Mouse (Mus musculus) heart, postnatal 0 days (tissue): ENCODE measurements around the gene Spsb1.

ENCODE experiments used
- CTCF ChIP-seq: IDR thresholded peaks from 2 replicates; pipeline ENCODE4 v1.5.1; 2016; ENCODE audit warnings: antibody characterized with exemption, control low read depth, low read depth
- EP300 ChIP-seq: IDR thresholded peaks from 2 replicates; pipeline ENCODE4 v1.6.1; 2016; ENCODE audit warnings: antibody characterized with exemption, low read depth

DNA sequence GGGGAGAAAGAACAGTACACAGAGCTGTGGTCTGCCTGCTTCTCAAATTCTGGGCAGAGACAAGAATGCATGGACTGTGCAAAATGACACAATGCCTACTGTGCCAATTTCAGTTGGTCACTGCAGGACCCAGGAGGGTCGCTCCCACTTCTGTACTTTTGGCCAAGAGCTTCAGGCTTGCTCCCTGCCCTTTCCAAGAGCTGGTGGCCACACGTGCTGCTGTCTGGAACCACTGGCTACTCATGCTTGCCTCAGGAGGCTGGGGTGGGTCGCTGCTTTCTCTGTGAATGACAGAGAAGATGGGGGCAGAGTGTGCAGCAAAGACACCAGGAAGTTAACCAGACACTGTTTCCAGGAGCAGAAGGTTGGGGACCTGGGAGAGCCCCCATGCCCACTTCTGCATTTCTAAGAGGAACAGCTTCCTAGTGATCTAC is 53.5 kb downstream of the Spsb1 start:
- TF ChIP-seq CTCF (no peak), EP300 (no peak)
